Mouse (Mus musculus) midbrain, embryonic 16.5 days (tissue): ENCODE data around the gene Bola2. TPM values are rescaled to one million over a fixed set of nuclear protein-coding genes. Genes with fewer than 3 reads are reported as not detected.

Source experiments
- polyA plus RNA-seq: library from polyadenylated mRNA; unstranded; fragments of >200 nt; fragmentation: Nextera tagmentation; extraction: Ambion mirVana; gene quantifications from 2 replicates; pipeline ENCODE4 v1.2.1, GENCODE M21; 2015

Bola2 gene
- polyA plus RNA-seq, 1 experiment from 2014 or later = 120 TPM

Other genes with a start within 250 kb of the Bola2 start
- gene Atp2a1, start 232.3 kb upstream of the Bola2 start, polyA plus RNA-seq = 0.39 and 0.71 TPM in 2 replicates
- gene Sh2b1, start 220.0 kb upstream of the Bola2 start, polyA plus RNA-seq = 76.8 and 79.6 TPM in 2 replicates
- gene Tufm, start 208.0 kb upstream of the Bola2 start, polyA plus RNA-seq = 121 and 127 TPM in 2 replicates
- 66.9 and 68.8 TPM in 2 replicates for gene Atxn2l, start 192.0 kb upstream of the Bola2 start, polyA plus RNA-seq
- gene Eif3c, start 129.0 kb upstream of the Bola2 start, polyA plus RNA-seq = 177 and 184 TPM in 2 replicates
- 0.31 TPM in 2 replicates for gene Apobr, start 110.5 kb upstream of the Bola2 start, polyA plus RNA-seq
- 36.4 and 37.7 TPM in 2 replicates for gene Cln3, start 109.6 kb upstream of the Bola2 start, polyA plus RNA-seq
- not detected in 2 replicates for gene Il27, start 100.5 kb upstream of the Bola2 start, polyA plus RNA-seq
- gene Nupr1, start 64.5 kb upstream of the Bola2 start, polyA plus RNA-seq = 6.1 and 9.5 TPM in 2 replicates
- gene Sgf29, start 46.1 kb upstream of the Bola2 start, polyA plus RNA-seq = 50.1 and 56.9 TPM in 2 replicates
- gene Sult1a1, start 19.0 kb upstream of the Bola2 start, polyA plus RNA-seq = 7.6 and 8.5 TPM in 2 replicates
- gene Slx1b, start 383 bp downstream of the Bola2 start, polyA plus RNA-seq = 16.8 and 17.3 TPM in 2 replicates
- gene Coro1a, start 12.4 kb downstream of the Bola2 start, polyA plus RNA-seq = 114 and 122 TPM in 2 replicates
- 111 and 112 TPM in 2 replicates for gene Mapk3, start 64.2 kb downstream of the Bola2 start, polyA plus RNA-seq
- 0.95 and 1.5 TPM in 2 replicates for gene Gdpd3, start 70.9 kb downstream of the Bola2 start, polyA plus RNA-seq
- gene Ypel3, start 81.6 kb downstream of the Bola2 start, polyA plus RNA-seq = 162 and 191 TPM in 2 replicates
- 0.51 and 0.64 TPM in 2 replicates for gene Tbx6, start 86.1 kb downstream of the Bola2 start, polyA plus RNA-seq
- gene Ppp4c, start 97.1 kb downstream of the Bola2 start, polyA plus RNA-seq = 155 and 182 TPM in 2 replicates
- gene Fam57b, start 102.3 kb downstream of the Bola2 start, polyA plus RNA-seq = 55.0 and 61.1 TPM in 2 replicates
- gene 4930451I11Rik, start 136.2 kb downstream of the Bola2 start, polyA plus RNA-seq = not detected in 2 replicates
- gene Doc2a, start 152.0 kb downstream of the Bola2 start, polyA plus RNA-seq = 24.2 and 35.8 TPM in 2 replicates
- gene Hirip3, start 166.6 kb downstream of the Bola2 start, polyA plus RNA-seq = 19.8 and 20.0 TPM in 2 replicates
- 94.6 and 98.3 TPM in 2 replicates for gene Ino80e, start 167.0 kb downstream of the Bola2 start, polyA plus RNA-seq
- gene Taok2, start 189.3 kb downstream of the Bola2 start, polyA plus RNA-seq = 64.8 and 66.7 TPM in 2 replicates
- 33.2 and 34.0 TPM in 2 replicates for gene Tmem219, start 227.5 kb downstream of the Bola2 start, polyA plus RNA-seq
- 135 and 140 TPM in 2 replicates for gene Kctd13, start 233.5 kb downstream of the Bola2 start, polyA plus RNA-seq